Mouse (Mus musculus): Measurements from ENCODE around the gene Wnt11.

Wnt11 gene

GRCm38 (mm10) chr7:98834711-98835321 is at the start of gene Wnt11:
Wnt11 (plus strand) TSS chr7:98835112.
- peak in 1 of 2 experiments; percentile 7 for DNase-seq (ENCODE audit: low spot score in 2 of 2)

GRCm38 (mm10) chr7:98786792-98787612 is 47.9 kb upstream of the Wnt11 start:
- no peak for DNase-seq (ENCODE audit: low spot score in 2 of 2)

- no peak for DNase-seq (ENCODE audit: low spot score in 2 of 2)
Measured at GRCm38 (mm10) chr7:98788721-98789120, 46.2 kb upstream of the Wnt11 start.

GRCm38 (mm10) chr7:98789121-98789520 is 45.8 kb upstream of the Wnt11 start:
- DNase-seq (ENCODE audit: low spot score in 2 of 2), result no peak

DNA sequence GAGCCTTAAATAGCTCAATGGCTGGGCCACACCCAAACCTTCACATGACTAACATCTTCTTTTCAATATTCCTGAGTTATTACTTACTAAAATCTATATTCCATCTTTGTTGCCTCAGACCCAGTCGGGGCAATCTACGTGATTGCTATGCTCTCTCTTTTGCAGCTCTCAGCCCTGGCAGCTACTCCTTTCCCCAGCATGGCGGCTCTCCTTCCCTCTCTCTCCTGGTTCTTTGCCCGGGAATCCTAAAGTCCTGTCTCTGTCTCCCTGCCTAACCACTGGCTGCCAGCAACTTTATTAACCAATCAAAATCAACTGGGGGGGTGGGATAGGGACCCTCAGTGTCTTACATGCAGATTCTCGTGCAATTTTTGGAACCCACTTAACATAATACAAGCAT is 43.0 kb upstream of the Wnt11 start:
- no peak for DNase-seq (ENCODE audit: low spot score in 2 of 2)

- no peak for DNase-seq (ENCODE audit: low spot score in 2 of 2)
Measured at GRCm38 (mm10) chr7:98793811-98794210, 41.1 kb upstream of the Wnt11 start.

DNA sequence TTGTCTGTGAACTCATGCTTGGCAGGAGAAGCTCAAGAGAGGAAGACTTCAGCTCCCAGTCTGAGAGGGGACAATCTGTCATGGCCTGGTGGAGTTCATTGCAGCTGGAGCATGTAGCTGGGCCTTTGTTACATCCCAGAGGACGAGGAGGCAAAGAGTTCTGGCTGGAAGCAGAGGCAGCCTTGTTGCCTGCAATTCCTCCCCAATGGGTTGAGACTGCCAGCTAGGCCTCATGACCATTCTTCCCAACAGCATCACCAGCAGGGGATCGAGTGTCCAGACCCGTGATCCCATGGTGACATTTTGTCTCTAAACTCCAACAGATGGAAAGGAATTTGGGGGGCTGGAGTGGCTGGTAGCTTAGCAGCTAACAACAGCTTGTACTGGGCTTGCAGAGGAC is 40.5 kb upstream of the Wnt11 start:
- DNase-seq (ENCODE audit: low spot score in 2 of 2), result no peak

DNA sequence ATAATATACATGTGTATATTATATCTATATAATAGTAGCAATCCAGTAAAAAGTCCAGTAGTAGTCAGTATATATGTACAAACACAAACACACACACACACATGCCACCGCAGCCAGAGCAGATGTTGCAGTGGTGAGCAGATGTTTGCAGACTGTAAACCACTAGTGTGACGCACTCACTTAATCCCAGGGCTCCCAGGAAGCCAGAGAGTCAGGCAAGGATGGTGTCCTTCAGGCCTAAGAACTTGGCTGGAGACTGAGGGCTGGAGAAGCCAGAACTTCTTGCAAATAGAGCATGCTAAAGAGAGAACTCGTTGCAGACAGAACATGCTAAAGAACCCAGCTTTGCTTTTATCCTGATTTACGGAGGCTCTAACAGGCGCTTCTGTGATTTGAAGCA is 39.3 kb upstream of the Wnt11 start:
- no peak for DNase-seq (ENCODE audit: low spot score in 2 of 2)

GRCm38 (mm10) chr7:98797347-98798133 is 37.4 kb upstream of the Wnt11 start:
- no peak for DNase-seq (ENCODE audit: low spot score in 2 of 2)

DNA sequence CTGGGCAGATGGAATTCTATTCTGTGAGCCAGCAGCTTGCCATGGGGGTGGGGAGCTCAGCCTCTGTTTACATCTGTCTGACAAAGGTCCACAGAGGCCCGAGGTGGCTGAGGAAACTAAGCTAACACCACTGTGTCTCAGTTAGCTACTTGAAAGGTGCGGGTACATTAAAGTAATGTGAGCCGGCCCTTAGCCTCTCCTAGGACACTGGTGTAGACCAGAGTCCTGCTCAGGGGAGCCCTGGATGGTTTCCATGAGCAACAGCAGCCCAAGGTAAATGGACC is 36.8 kb upstream of the Wnt11 start:
- DNase-seq (ENCODE audit: low spot score in 2 of 2), result no peak

GRCm38 (mm10) chr7:98800435-98800834 is 34.5 kb upstream of the Wnt11 start:
- DNase-seq (ENCODE audit: low spot score in 2 of 2), result peak in 1 of 2 experiments; percentile 27

DNA sequence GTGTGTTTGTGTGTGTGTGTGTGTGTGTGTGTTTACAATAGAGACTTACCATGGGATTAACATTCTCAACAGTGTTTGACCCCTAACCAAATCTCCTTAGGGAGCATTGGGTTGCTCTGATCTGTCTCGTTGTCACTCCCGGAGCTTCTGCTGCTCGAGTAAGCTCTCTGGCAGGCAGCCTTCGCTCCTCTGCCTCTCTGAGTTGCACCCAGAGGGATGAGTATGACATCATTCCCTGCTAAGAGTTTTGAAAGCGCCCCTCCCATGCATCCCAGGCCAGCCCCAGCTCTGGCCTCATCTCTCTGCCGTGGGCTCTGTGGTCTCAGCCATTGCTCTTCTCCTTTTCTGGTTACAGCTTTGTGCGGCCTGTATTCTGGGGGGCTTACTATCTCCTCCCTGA is 33.8 kb upstream of the Wnt11 start:
- DNase-seq (ENCODE audit: low spot score in 2 of 2), result no peak

GRCm38 (mm10) chr7:98803181-98803580 is 31.7 kb upstream of the Wnt11 start:
- no peak for DNase-seq (ENCODE audit: low spot score in 2 of 2)

DNA sequence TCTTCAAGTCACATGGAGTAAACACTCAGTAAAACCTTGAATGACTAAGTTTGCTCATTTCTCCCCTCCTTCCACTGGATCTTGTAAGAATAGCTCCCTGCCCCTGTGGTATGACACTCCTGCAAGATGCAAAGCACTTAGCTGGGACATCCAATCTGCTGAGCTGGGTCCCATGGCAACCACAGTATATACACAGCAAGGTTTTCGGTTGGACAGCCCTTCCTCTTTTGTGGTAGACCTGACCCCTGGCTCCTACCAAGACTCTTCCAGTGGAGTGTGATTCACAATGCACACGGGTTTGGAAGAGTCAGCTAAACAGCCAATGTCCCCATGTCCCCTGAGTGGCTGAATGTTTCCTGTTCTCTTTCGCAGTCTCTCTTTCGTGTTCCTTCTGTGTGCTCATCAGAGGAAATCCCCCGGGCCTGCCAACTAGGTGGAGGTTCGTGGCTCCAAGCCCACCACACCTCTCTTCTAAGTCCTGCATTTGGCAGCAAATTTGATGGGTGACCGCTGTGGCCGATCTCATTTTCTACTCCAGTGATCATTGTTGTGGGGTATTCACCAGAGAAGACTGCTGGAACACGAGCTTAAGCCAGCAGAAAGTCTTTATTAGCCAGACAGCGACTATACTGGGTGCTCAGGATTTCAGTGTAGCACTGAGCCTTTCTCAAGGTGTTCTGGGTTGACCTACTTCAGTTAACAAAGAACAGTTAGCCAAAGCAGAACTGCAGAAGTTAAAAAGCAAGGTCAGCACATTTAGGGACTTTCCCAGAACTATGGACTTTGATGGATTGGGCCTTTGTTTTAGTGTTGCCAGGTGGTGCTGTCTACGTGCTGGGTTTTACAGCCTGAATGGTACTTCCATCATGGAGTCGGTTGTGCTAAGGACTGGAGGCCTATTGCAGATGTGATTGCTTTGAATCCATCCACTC is 29.8 kb upstream of the Wnt11 start:
- no peak for DNase-seq (ENCODE audit: low spot score in 2 of 2)

DNA sequence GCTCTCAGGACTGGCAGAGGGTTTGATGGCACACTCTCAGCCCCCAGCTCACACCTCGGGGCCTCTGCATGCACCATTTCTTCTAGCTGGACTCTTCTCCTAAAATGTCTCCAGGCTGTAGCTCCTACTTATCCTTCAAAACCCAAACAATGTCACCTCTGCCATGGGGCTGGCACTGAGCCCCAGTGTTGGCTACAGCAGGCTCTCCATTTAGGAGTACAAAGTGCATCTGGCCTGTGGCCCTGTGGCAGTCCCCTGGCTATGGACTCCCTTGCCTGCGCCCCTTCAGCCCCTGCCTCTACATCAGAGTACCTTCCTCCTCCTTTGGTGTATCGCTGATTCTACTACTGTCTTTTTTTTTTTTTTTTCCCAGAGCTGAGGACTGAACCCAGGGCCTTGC is 28.0 kb upstream of the Wnt11 start:
- DNase-seq (ENCODE audit: low spot score in 2 of 2), result no peak

GRCm38 (mm10) chr7:98809372-98809771 is 25.5 kb upstream of the Wnt11 start:
- no peak for DNase-seq (ENCODE audit: low spot score in 2 of 2)

DNA sequence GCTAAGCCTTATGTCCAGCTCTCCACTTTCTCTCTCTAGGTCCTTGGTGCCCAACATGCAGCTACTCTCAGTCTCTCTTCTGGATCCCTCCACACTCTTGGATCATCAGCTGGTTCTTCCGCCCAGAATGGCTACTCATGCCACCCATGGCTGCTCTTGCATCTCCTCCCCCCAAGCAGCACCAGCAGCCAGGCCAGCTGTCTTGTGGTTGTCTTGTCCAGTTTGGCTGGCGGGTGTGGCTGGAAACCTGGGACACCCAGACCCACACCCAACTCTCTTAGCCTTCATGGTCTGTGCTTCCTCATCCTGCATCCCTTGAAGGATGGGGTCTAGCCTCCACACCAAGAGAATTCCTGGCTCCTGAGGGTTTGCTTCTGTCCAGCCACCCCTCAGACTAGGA is 24.3 kb upstream of the Wnt11 start:
- DNase-seq (ENCODE audit: low spot score in 2 of 2), result no peak

GRCm38 (mm10) chr7:98820501-98820900 is 14.4 kb upstream of the Wnt11 start:
- DNase-seq (ENCODE audit: low spot score in 2 of 2), result no peak

DNA sequence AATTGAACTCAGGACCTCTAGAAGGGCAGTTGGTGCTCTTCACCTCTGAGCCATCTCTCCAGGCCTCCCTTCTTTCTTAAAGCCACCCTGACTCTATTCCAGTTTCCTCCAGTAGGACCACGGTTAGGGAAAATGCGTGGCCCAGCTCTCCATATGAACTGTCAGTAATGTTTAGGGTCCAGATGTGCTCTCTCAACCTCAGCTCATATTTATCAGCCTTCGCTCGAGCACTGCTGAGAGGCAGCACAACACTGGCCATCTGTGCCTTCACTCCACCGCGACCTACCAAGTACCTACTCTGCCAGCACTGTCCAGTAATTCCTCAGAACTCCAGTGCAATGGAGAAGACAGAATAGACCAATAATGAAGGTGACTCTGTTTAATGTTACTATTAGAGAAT is 12.0 kb upstream of the Wnt11 start:
- DNase-seq (ENCODE audit: low spot score in 2 of 2), result no peak

GRCm38 (mm10) chr7:98823896-98824822 is 10.8 kb upstream of the Wnt11 start:
- no peak for DNase-seq (ENCODE audit: low spot score in 2 of 2)

DNA sequence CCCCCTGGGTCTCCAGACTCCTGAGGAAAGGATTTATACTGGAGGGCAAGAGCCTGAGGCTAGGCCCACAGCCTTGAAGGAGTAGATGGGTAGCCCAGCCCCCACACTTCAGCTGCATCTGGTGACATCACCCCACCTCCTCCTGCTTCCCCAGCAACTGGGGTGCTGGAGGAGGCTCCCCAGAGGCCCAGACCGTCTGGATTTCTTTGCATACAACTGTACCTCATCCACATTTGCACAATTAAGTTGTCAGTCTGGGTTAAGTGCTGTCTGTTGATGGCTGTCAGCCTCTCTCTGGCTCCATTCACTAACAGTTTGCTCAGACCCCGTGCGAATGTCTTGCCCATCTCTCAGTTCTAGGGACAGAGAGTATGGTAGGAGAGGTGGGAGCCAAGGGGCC is 6.9 kb upstream of the Wnt11 start:
- DNase-seq (ENCODE audit: low spot score in 2 of 2), result no peak
